Mouse (Mus musculus): ENCODE results near the gene 1700016D06Rik. TPM values are rescaled to one million over a fixed set of nuclear protein-coding genes. Genes with fewer than 3 reads are reported as not detected.

1700016D06Rik gene
- polyA plus RNA-seq, 1 experiment from 2014 or later: not detected

DNA sequence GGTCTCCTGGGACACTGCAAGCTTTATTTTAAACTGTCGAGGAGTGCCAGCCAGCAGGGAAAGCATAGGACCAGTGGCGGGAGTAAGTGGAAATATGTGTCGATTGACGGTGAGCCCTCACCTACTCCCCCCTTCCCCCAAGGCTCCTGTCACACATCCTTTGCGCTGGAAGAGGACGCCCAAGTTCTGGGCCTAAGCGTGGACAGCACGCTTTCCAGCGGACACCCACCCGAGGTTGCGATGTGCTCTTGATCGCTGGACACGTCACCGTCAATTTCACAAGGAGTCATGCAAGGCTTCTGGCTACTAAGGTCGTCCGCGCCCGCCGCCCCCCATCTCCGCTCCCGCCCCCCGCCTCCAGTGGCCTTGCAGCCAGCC is 26.4 kb upstream of the 1700016D06Rik start:
- WGBS: under 1% methylated on average over 22 of the region's 22 CpGs

DNA sequence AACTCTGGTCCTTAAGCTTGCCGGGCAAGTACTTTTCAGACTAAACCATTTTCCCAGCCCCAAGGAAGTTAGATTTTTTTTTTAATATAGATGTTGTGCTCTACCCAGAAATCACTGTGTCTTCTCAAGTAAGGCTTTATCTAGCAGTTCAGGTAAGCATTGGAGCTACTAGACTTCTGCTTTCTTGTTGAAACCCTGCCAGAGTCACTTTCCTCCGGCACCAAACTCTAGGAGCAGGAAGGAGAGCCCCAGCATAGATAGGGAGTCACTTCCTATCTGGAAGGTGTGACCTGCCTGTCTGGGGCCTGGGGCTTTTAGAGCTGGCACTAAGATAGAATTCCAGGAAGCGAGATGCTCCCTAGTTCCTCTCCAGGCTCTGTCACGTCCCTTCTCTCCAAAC is 16.3 kb upstream of the 1700016D06Rik start:
- Histone ChIP-seq H3K9ac (no peak overlapping the region), H3K4me3 (no peak overlapping the region), H3K27me3 (no peaks in the 10 kb centered on the region), H3K27ac (no peak overlapping the region), H3K4me2 (no peak overlapping the region), H3K4me1 (no peaks in the 10 kb centered on the region), H3K36me3 (ENCODE audit: poor library complexity, severe bottlenecking) (no peaks in the 10 kb centered on the region), H3K9me3 (replicated peaks) (no peaks in the 10 kb centered on the region)
- WGBS: 84% methylated on average over 4 of the region's 4 CpGs
- ATAC-seq: no peak

More for the DNA sequence above, 26.4 kb upstream of the 1700016D06Rik start:
- Histone ChIP-seq H3K27me3 (peaks cover 21% of the 10 kb centered on the region), H3K27ac (peak overlapping the region; percentile 100), H3K4me1 (peaks cover 33% of the 10 kb centered on the region), H3K9ac (peak overlapping the region; percentile 98), H3K9me3 (replicated peaks) (no peaks in the 10 kb centered on the region), H3K4me2 (peak overlapping the region; percentile 80), H3K4me3 (peak overlapping the region; percentile 79), H3K36me3 (ENCODE audit: poor library complexity, severe bottlenecking) (peaks cover 3% of the 10 kb centered on the region; the same call in 1 of the 2 replicates)
- peak; percentile 28 for ATAC-seq

DNA sequence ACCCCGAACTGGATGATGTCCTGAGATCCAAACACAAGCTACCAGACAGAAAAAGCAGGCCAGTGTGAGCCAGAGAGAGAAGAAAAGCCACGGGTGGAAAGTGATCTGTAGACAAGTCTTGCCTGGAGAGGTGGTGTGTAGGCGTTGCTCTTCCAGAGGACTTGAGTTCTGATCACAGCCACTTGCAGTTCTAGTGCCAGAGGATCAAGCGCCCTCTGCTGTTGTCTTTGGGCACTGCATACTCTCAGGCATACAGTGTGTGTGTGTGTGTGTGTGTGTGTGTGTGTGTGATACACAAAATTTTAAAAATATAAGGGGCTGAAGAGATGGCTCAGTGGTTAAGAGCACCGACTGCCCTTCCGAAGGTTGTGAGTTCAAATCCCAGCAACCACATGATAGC is 11.4 kb upstream of the 1700016D06Rik start:
- Histone ChIP-seq H3K9me3 (replicated peaks) (no peaks in the 10 kb centered on the region), H3K4me1 (no peaks in the 10 kb centered on the region), H3K27ac (no peak overlapping the region), H3K4me2 (no peak overlapping the region), H3K4me3 (no peak overlapping the region), H3K27me3 (no peaks in the 10 kb centered on the region), H3K9ac (no peak overlapping the region), H3K36me3 (ENCODE audit: poor library complexity, severe bottlenecking) (no peaks in the 10 kb centered on the region)
- no peak for ATAC-seq
- WGBS: 90% methylated on average over 6 of the region's 6 CpGs

DNA sequence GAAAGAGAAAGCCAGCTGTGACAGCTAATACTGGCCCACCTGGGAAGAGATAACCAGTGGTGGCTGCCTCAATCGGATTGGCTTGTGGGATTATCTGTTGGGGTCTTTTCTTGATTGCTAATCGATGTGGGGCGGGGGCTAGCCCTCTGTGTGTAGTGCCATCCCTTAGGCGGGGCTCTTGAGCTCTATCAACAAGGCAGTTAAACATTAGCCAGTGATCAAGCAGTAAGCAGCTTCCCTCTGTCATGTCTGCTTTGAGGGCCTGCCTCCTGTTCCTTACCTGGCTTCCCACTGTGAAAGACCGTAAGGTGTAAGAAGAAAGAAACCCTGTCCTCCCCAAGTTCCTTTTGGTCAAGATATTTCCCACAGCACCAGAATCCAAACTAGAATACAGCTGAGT is 9.6 kb upstream of the 1700016D06Rik start:
- Histone ChIP-seq H3K27me3 (no peaks in the 10 kb centered on the region), H3K36me3 (ENCODE audit: poor library complexity, severe bottlenecking) (no peaks in the 10 kb centered on the region), H3K9ac (no peak overlapping the region), H3K27ac (no peak overlapping the region), H3K9me3 (replicated peaks) (no peaks in the 10 kb centered on the region), H3K4me2 (no peak overlapping the region), H3K4me3 (no peak overlapping the region), H3K4me1 (no peaks in the 10 kb centered on the region)
- no peak for ATAC-seq
- WGBS: 40% methylated on average over 5 of the region's 5 CpGs

GRCm38 (mm10) chr8:11709542-11709941 is 8.7 kb upstream of the 1700016D06Rik start:
- WGBS: 84% methylated on average over 3 of the region's 3 CpGs
- H3K4me1 ChIP-seq: no peaks in the 10 kb centered on the region
- no peak for ATAC-seq
- no peak overlapping the region for H3K4me2 ChIP-seq
- no peaks in the 10 kb centered on the region for H3K9me3 ChIP-seq (replicated peaks)
- no peak overlapping the region for H3K4me3 ChIP-seq
- H3K36me3 ChIP-seq (ENCODE audit: poor library complexity, severe bottlenecking): no peaks in the 10 kb centered on the region
- H3K9ac ChIP-seq: no peak overlapping the region
- H3K27ac ChIP-seq: no peak overlapping the region
- H3K27me3 ChIP-seq: no peaks in the 10 kb centered on the region

DNA sequence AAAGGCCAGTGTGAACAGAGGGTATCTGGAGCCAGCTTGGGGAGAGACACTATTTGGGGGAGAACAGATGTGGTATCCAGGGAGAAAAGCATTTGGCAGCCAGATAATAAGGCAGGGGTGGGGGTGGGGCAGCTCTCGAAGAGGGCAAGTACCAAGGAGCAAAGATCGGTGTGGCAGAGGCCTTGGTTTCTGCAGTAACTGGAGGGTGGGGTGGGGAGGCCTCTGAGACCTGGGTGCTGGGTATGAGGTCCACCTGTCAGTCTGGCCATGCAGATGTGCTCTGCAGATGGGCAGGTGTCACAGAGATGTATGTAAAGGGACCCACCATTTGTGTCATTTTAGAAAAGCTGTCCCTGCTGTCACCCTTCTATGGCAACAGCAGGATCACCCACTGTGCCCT is 8.0 kb upstream of the 1700016D06Rik start:
- H3K36me3 ChIP-seq (ENCODE audit: poor library complexity, severe bottlenecking): no peaks in the 10 kb centered on the region
- H3K27ac ChIP-seq: no peak overlapping the region
- H3K4me1 ChIP-seq: no peaks in the 10 kb centered on the region
- no peak overlapping the region for H3K4me3 ChIP-seq
- no peaks in the 10 kb centered on the region for H3K9me3 ChIP-seq (replicated peaks)
- ATAC-seq: no peak
- H3K9ac ChIP-seq: no peak overlapping the region
- H3K4me2 ChIP-seq: no peak overlapping the region
- no peaks in the 10 kb centered on the region for H3K27me3 ChIP-seq
- WGBS: 51% methylated on average over 2 of the region's 2 CpGs

DNA sequence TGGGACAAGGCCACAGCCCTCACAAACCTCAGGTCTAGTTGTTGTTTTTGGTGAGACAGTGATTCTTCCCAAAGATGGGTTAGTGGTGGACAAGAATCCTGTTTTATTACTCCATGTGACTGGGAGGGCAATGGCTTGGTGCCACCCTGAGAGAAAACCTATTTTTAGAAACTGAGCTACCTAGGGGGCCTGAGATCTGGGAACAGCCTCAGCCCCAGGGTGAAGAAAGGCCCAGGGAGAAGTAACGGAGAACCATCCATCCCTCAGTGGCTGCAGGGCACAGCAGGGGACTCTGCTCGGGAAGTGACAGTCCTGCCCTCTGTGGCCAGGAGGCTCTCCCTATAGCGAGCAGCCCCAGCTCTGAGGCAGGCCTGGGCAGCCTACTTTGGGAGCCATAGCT is 6.8 kb upstream of the 1700016D06Rik start:
- no peaks in the 10 kb centered on the region for H3K4me1 ChIP-seq
- no peaks in the 10 kb centered on the region for H3K9me3 ChIP-seq (replicated peaks)
- H3K27ac ChIP-seq: no peak overlapping the region
- H3K27me3 ChIP-seq: no peaks in the 10 kb centered on the region
- H3K4me2 ChIP-seq: no peak overlapping the region
- no peaks in the 10 kb centered on the region for H3K36me3 ChIP-seq (ENCODE audit: poor library complexity, severe bottlenecking)
- no peak for ATAC-seq
- no peak overlapping the region for H3K4me3 ChIP-seq
- no peak overlapping the region for H3K9ac ChIP-seq
- WGBS: 10% methylated on average over 3 of the region's 3 CpGs

DNA sequence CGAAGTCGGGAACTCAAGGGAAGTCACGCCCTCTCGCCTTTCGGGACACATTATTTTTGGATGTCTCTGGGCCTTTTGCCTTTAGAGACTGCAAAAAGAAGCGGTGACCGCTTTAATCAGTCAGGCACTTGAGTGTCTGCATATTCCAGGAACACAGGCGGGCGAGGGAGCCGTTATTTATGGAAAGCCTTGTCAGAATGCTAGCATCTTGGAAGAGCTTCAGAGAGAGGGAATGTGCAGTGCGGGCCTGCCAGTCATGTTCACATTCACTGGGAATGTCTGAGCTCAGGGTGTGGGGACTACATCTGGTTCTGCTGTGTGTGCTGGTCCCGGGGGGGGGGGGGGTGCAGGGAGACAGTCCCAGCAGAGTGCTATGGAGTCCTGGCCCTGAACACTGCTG is 5.0 kb upstream of the 1700016D06Rik start:
- Histone ChIP-seq H3K27ac (no peak overlapping the region), H3K27me3 (no peaks in the 10 kb centered on the region), H3K9me3 (replicated peaks) (no peaks in the 10 kb centered on the region), H3K4me3 (no peak overlapping the region), H3K4me1 (no peaks in the 10 kb centered on the region), H3K9ac (no peak overlapping the region), H3K4me2 (no peak overlapping the region), H3K36me3 (ENCODE audit: poor library complexity, severe bottlenecking) (no peaks in the 10 kb centered on the region)
- 89% methylated on average over 12 of the region's 12 CpGs for WGBS
- ATAC-seq: no peak

- WGBS: 69% methylated on average over 6 of the region's 6 CpGs
- ATAC-seq: no peak
- no peak overlapping the region for H3K9ac ChIP-seq
- H3K4me2 ChIP-seq: no peak overlapping the region
- no peaks in the 10 kb centered on the region for H3K36me3 ChIP-seq (ENCODE audit: poor library complexity, severe bottlenecking)
- peaks cover 4% of the 10 kb centered on the region; the same call in 1 of the 2 replicates for H3K4me1 ChIP-seq
- no peak overlapping the region for H3K27ac ChIP-seq
- no peak overlapping the region for H3K4me3 ChIP-seq
- no peaks in the 10 kb centered on the region for H3K27me3 ChIP-seq
- H3K9me3 ChIP-seq (replicated peaks): no peaks in the 10 kb centered on the region
Measured at GRCm38 (mm10) chr8:11704716-11705420, 4.0 kb upstream of the 1700016D06Rik start.

DNA sequence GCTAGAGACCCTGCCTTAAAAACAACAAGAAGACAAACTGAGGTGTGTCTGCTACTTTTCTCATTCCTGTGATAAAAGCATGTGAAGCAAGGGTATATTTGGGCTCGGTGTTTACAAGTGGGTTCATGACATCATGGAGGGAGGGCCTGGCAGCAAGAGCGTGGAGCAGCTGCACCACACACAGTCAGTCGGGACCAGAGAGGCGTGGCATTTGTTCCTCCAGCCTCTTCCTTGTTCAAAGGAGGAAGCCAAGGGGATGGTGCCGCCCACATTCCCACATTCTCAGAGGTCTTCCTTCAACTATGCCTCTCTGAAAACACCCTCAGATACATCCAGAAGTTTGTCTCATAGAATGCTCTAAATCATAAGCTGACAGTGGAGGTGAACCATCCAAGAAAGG is 2.9 kb upstream of the 1700016D06Rik start:
- no peaks in the 10 kb centered on the region for H3K27me3 ChIP-seq
- peaks cover 4% of the 10 kb centered on the region; the same call in 1 of the 2 replicates for H3K4me1 ChIP-seq
- H3K36me3 ChIP-seq (ENCODE audit: poor library complexity, severe bottlenecking): no peaks in the 10 kb centered on the region
- H3K9ac ChIP-seq: no peak overlapping the region
- H3K4me3 ChIP-seq: no peak overlapping the region
- no peak overlapping the region for H3K27ac ChIP-seq
- 85% methylated on average over 5 of the region's 5 CpGs for WGBS
- no peak for ATAC-seq
- H3K4me2 ChIP-seq: no peak overlapping the region
- H3K9me3 ChIP-seq (replicated peaks): no peaks in the 10 kb centered on the region

DNA sequence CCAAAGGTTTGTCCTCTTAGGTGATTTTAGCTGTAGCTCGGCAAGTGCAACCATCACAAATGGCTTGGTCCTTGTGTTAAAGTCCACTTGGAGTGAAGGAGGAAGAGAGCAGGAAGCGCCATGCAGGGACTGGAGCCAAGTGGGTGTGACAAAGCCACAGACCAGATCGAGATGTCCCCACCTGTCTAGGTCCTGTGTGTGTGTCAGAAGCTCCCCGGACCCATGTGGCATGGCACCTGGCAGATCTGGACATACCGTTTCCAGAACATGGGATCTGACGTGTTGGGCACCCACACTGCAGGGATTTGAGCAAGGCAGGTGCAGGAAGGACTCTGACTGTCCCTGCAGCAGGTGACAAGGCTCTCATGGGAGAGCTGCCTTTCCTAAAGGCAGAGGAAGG is 565 bp upstream of the 1700016D06Rik start:
- WGBS: 82% methylated on average over 6 of the region's 6 CpGs
- Histone ChIP-seq H3K4me1 (peaks cover 4% of the 10 kb centered on the region; the same call in 1 of the 2 replicates), H3K9ac (no peak overlapping the region), H3K27me3 (no peaks in the 10 kb centered on the region), H3K4me3 (no peak overlapping the region), H3K4me2 (no peak overlapping the region), H3K27ac (no peak overlapping the region), H3K36me3 (ENCODE audit: poor library complexity, severe bottlenecking) (no peaks in the 10 kb centered on the region), H3K9me3 (replicated peaks) (no peaks in the 10 kb centered on the region)
- no peak for ATAC-seq

- 37% methylated on average over 26 of the region's 26 CpGs for WGBS
- ATAC-seq: peak; percentile 88
Measured at GRCm38 (mm10) chr8:11700060-11701032, 517 bp downstream of the 1700016D06Rik start.

More at GRCm38 (mm10) chr8:11700060-11701032, 517 bp downstream of the 1700016D06Rik start:
- no peak overlapping the region for H3K27ac ChIP-seq
- H3K9ac ChIP-seq: peak overlapping the region; percentile 52
- H3K36me3 ChIP-seq (ENCODE audit: poor library complexity, severe bottlenecking): no peaks in the 10 kb centered on the region
- H3K27me3 ChIP-seq: no peaks in the 10 kb centered on the region
- peak overlapping the region; percentile 20 for H3K4me3 ChIP-seq
- peaks cover 4% of the 10 kb centered on the region; the same call in 1 of the 2 replicates for H3K4me1 ChIP-seq
- no peaks in the 10 kb centered on the region for H3K9me3 ChIP-seq (replicated peaks)
- peak overlapping the region; percentile 54 for H3K4me2 ChIP-seq
